Mouse (Mus musculus): ENCODE data around the gene Dnajc16. TPM values are rescaled to one million over a fixed set of nuclear protein-coding genes. Genes with fewer than 3 reads are reported as not detected.

The Dnajc16 gene
- total RNA-seq, 2 experiments from 2014 or later = 10.7 to 11.1 TPM

DNA sequence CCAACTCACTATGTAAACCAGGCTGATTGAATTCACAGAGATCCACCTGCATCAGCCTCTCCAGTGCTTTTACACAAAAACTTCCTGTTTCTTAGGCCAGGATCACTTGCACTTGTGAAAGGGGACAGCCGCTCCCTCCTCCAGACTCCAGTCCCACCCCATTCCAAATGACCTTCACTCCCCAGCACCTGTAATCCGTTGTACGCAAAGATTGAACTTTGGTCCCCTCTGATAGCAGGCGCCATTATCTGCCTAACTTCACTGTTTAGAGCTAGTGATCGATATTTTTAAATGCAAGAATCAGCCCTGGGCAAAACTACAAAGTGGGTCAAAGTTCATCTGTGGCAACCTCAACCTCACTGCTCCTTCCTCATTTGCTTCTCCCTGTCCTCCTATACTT is 59.0 kb downstream of the Dnajc16 start:
- intact Hi-C loops (cut with DNase I) = no loop called here
- no peak for DNase-seq

DNA sequence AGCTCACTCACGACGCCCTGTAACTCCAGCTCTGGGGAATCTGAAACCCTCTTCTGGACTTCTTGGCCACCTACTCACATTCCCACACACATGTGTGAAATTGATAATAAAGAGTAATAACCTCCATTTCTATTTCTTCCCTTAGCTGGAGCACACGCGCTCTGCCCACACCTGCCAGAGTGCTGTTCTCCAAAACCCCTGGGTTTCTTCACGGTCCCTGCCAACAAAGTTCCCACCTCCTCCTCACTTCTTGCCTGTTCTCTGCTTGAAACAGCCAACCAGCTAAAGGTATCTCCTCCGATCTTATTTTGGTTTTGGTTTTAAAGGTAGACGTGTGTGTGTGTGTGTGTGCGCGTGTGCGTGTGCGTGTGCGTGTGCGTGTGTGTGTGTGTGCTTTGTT is 60.3 kb downstream of the Dnajc16 start:
- DNase-seq = no peak
- intact Hi-C loops (cut with DNase I) = no loop called here

DNA sequence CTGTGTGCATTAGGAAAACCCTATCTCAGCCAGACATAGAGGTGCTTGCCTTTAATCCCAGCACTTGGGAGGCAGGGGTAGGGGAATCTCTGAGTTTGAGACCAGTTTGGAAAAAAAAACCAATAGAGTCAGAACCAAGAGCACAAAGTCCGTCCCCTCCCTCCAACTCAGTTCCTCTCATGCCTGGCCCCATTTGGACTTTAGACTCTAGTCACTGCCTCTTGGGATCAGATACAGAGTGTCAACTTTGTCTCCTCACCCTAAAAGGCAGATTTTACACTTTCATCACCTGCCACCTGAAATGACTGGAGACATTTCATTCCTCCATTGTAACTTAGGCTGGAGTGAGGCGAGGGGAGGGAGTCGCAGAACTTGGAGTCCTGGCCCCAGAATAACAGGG is 61.5 kb downstream of the Dnajc16 start:
- intact Hi-C loops (cut with DNase I) = no loop called here
- DNase-seq = no peak

DNA sequence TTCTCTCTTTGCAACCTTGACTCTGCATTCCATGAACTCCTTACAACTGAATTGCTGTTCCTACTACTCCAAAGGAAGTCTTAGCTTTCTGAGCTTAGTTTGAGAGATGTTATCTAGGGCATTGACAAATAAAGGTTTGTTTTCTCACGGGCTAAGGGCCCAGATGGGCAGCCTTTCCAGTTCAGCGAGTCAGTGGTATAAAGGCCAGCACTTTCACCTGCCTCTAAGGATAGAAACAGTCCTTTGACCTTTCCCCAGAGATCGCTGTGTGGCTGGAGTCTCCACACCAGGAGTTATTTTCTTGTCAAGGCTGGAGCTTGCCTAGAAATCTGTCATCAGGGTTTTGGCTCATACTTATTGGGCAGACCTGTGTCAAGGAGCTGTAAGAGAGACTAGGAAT is 65.0 kb downstream of the Dnajc16 start:
- no peak for DNase-seq
- intact Hi-C loops (cut with DNase I) = no loop called here

DNA sequence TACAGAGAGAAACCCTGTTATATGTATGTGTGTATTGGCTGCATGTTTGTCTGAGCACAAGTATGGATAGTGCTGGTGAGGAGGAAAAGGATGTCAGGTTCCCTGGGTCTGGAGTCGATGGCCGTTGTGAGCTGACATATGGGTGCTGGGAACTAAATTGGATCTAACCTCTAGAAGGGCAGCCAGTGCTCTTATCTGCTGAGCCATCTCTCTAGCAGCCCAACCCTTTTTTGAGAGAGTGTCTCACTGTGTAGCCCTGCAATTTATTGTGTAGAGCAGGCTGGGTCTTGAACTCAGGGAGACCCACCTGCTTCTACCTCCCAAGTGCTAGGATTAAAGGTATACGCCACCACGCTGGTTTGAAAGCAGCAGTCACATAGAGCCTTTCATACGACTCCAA is 65.5 kb downstream of the Dnajc16 start:
- DNase-seq = no peak
- intact Hi-C loops (cut with DNase I) = no loop called here

DNA sequence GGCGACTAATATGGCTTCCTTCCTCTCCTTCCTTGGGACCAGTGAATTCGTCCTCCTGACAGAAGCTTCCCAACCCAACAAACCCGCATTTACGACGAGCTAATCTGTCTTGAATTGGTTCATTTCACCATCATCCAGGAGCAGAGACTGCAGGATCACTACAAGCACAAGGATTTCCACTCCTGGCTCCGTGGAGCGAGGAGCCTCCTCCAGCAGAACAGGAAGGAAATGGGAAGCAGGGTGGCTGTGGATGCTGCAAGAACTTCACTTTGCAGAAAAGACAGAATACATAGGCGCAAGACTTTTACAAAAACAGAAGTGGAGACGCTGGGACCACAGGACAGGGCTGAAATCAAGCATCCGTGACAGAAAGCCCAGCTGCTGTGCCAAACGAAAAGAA is 66.1 kb downstream of the Dnajc16 start:
- no peak for DNase-seq
- intact Hi-C loops (cut with DNase I) = loop anchor here (5.0 kb wide), 1 partner anchor 68 kb away; the partner anchor contains the start of genes Casp9 and Dnajc16

DNA sequence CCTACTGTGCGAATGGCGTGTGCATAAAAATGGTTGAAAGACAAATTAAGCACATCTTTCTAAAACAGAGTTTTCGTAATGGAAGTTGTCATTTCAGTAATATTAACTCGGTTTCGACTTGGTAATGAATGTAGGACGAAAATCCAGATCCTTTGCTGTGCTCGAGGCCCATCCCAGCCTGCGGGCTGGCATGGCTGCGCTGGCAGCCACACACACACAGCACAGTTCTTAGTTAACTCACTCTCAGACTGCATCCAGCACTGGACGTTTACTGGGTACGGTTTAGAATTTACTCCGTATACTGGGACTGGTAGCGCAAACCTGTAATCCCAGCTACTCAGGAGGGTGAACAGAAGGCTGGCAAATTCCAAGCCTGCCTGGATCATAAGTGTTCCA is 67.1 kb downstream of the Dnajc16 start:
- intact Hi-C loops (cut with DNase I) = loop anchor here (5.0 kb wide), 1 partner anchor 69 kb away; the partner anchor contains the start of genes Casp9 and Dnajc16
- DNase-seq = no peak

DNA sequence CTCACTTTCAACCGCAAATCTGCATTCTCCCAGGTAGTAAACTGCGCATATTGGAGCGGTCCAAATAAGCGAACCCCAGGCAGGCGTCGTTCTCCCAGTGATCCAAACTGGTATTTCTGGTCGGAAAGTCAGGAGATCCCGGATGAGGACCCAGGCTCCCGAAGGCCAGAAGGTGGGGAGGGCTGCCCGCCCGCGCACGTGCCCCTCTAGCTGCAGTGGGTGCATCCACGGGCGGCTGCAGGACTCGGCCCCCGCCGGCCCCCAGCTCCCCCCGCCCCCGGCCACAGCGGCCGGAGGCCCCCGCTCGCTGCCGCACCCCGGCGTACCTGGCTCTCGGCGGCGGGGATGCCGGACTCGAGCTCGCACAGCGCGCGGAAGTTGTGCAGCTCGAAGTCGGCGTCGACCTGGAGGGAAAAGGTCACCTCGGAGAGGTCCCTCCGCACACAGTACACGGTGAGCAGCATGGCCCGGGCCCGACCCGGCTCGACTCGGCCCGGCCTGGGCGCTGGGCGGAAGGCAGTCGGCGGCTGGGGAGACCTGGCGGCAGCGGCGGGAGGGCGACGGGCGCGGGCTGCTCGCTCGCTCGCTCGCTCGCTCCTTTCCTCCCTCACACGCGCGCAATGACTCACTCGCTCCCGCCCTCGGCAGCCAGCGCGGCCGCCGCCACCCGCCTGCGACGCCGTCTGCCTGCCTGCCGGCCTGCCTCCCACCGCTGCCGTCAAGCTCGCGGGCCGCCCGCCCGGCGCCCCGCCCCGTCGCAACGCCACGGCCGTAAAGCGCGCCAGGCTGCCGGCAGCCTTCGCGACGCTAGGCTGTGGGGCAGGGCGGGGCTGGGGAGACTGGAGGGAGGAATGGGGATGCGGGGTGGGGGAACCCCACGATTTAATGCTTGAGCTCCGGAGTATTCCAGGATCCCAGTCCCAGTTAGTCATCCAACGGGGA is 67.7 kb downstream of the Dnajc16 start, which contains the start of gene Ddi2:
Ddi2 (minus strand) TSS at position 689 of the 942 bp plus-strand sequence.
- intact Hi-C loops (cut with DNase I) = loop anchor here (5.0 kb wide), 1 partner anchor 69 kb away; the partner anchor contains the start of genes Casp9 and Dnajc16
- peak; percentile 83 to 88 for DNase-seq

DNA sequence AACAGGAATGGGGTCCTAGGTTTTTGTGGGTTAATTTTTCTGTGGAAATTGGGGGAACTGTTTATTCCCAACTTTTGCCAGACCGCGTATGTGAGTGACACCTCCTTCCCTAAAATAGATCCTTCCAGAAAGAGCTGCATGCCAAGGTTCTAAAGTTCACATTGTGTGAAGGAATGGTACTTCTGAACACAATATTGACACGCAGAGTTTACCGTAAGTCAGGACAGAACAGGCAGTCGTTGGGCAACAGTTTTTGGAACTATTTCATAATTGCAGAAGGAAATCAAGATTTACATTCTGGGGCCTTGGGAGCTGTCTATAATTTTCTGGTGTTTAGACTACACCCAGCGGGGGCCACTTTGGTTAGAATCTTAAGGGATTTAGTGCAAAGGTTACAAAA is 68.8 kb downstream of the Dnajc16 start:
- intact Hi-C loops (cut with DNase I) = loop anchor here (5.0 kb wide), 1 partner anchor 70 kb away; the partner anchor contains the start of genes Casp9 and Dnajc16
- DNase-seq = no peak

DNA sequence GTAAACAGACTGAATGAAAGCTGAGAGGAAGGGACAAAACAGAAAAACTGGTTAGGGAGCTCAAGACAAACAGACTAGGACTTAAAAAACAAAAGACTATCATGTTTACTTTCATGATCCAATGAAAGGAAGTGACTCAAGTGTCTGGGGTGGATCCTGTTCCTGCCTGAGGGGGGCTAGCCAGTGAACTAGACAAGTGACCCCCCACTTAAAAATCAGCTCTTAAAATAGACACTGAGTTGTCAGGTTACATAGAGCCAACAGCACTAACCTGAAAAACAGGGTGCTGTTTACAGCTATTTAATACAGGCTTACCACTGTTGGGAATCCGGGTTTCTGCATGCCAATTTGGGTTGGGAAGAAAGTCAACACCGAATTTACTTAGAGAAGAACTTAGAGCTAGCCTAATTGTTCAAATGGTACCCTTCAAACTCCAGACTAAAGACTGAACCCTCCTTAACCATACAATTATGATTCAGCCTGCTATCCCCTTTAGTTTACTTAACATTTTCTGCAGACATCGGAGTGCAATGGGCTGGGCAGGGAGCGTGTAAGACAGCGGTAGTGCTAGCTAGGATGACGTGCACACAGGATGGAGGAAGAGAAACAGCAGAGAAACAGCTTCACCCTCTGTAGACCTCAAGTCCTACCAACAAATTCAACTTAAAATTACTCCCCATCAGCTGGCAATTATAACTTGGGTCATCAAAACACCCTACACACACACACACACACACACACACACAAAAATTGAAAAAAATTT is 69.8 kb downstream of the Dnajc16 start:
- intact Hi-C loops (cut with DNase I) = loop anchor here (5.0 kb wide), 1 partner anchor 71 kb away; the partner anchor contains the start of genes Casp9 and Dnajc16

DNA sequence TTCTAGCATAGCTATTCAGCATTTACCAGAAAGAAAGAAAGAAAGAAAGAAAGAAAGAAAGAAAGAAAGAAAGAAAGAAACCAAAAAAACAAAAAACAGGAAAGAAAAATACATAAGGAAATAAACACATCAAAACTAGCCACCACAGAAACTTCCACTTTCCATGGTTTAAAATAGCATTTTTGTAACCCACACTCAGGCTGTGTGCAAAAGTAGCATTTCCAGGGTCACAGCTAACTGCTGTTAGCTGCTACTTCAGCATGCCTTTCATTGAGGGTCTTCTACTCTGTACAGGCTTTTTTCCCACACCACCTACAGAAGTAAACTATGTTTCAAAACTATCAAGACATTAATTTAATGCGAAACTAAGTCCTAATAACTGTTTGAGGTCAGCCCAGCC is 71.4 kb downstream of the Dnajc16 start:
- DNase-seq = no peak
- intact Hi-C loops (cut with DNase I) = no loop called here

More for the DNA sequence above, 69.8 kb downstream of the Dnajc16 start:
- no peak for DNase-seq

DNA sequence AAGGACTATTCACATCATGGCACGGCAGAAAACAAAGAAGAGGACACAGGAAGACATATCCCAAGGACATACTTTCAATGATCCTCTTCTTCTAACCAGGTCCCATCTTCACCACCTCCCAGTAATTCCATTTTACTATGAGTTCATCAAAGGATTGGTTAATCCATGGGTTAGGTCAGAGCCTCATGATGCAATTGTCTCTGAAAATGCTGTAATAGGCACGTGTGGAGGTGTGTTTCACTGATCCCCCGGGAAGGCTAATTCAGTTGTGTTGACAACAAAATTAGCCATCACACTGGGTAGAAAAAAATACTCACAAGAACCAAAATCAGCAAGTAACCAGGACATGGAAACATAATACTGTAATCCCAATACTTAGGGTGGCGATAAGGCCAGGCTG is 73.1 kb downstream of the Dnajc16 start:
- DNase-seq = no peak
- intact Hi-C loops (cut with DNase I) = no loop called here

DNA sequence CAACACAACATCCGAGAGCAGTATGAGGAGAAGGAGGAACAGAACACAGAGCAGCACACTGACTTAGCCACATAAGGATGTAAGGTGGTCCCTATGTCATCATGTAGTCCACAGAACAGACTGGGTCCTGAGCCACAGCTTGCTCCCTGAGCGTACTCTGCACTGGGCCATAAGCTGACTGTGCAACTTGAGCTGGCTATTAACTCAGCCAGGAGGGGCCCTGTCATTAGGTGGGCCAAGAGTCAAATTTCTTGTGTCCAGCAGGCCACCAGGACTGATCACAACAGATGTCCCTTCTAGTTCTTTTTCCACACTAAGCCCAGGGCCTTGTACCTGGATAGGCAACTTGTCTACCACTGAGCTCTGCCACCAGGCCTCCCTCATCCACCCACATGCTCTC is 75.7 kb downstream of the Dnajc16 start:
- DNase-seq = peak; percentile 23 to 24

DNA sequence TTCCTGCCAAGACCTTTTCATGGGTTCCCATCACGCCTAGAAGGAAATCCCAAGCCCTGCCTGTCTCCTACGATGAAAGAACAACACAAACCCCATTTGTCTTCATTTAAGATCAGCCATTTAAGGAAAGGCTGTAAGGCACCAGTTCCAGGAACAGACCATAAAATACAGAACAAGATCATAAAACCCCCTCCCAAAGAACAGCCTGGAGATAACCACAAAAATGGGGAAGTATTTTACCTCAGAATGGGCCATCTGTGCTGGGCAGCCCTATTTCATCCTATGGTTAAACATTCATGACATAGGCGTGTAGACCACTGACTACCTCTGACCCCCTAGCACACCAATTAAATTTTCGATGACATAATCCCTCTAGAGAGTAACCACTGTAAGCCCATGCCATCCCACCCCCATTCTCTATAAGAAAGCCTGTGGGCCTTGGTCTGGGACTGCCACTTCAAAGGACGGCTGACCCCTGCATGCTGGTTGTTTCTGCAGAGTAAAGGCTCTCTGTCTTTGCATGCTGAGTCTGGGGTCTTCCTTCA is 77.1 kb downstream of the Dnajc16 start:
- DNase-seq = no peak

More for the DNA sequence above, 75.7 kb downstream of the Dnajc16 start:
- intact Hi-C loops (cut with DNase I) = no loop called here

DNA sequence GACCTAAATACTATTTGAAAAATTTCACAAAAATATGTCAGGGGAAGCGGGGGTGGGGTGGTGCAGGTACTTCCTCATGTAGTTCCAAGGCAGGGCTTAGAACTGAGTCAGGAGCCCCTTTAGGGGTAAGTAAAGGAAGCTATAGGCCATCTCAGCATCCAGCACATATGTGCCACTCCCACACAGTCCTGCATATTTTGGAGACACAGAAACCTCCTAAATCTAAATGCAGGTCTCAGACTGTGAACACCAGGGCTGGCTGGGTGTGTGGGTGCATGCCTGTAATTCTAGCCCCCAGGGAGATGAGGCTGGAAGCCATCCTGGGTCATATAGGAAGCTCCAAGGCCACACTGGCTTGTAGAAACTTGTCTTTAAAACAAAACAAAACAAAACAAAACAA is 79.5 kb downstream of the Dnajc16 start:
- DNase-seq = no peak
- intact Hi-C loops (cut with DNase I) = no loop called here

More for the DNA sequence above, 77.1 kb downstream of the Dnajc16 start:
- intact Hi-C loops (cut with DNase I) = no loop called here

Other genes starting within 250 kb of the Dnajc16 start
- under 1 TPM; 0.64 to 0.84 TPM for gene Fblim1, start 184.8 kb downstream of the Dnajc16 start, total RNA-seq (2021)
- 1 to 10 TPM in 1 of 2 experiments, under 1 TPM in 1; 0.62 to 1.4 TPM for gene Tmem82, start 172.3 kb downstream of the Dnajc16 start, total RNA-seq (2021)
- gene Slc25a34, start 167.1 kb downstream of the Dnajc16 start, total RNA-seq (2021) = 10 to 100 TPM; 10.3 to 26.0 TPM
- 10 to 100 TPM; 23.6 to 30.5 TPM for gene Plekhm2, start 126.0 kb downstream of the Dnajc16 start, total RNA-seq (2021)
- 1 to 10 TPM; 5.2 to 9.3 TPM for gene Rsc1a1, start 105.3 kb downstream of the Dnajc16 start, total RNA-seq (2021)
- 10 to 100 TPM; 38.7 to 50.5 TPM for gene Ddi2, start 67.5 kb downstream of the Dnajc16 start, total RNA-seq (2021)
- gene Agmat, start 44.3 kb downstream of the Dnajc16 start, total RNA-seq (2021) = under 1 TPM in 1 of 2 experiments, not detected in 1; 0.23 TPM
- 1 to 10 TPM; 1.9 to 2.2 TPM for gene Casp9, start 2.7 kb upstream of the Dnajc16 start, total RNA-seq (2021)
- not detected for gene Cela2a, start 35.2 kb upstream of the Dnajc16 start, total RNA-seq (2021)
- not detected for gene Ctrc, start 55.4 kb upstream of the Dnajc16 start, total RNA-seq (2021)
- 1 to 10 TPM; 5.8 to 6.4 TPM for gene Efhd2, start 84.0 kb upstream of the Dnajc16 start, total RNA-seq (2021)
- under 1 TPM; 0.13 to 0.35 TPM for gene Fhad1, start 224.2 kb upstream of the Dnajc16 start, total RNA-seq (2021)